Mouse (Mus musculus) adrenal gland (tissue): ENCODE measurements around the gene Cep57.
"Not testable (repeated sequence)": the region's sequence is repeated elsewhere in the genome, so short reads cannot be mapped to it uniquely, and the experiment has no call there.

Source experiments
- intact Hi-C: fragments of 180-260 bp; cut with DNase I; formaldehyde crosslinking; loops from one replicate; pipeline ENCODE4 v1.15.1; 2025

Cep57 gene

GRCm38 (mm10) chr9:13804480-13804879, 22.4 kb downstream of the Cep57 start:
- intact Hi-C loops, result no loop called here

- intact Hi-C loops, result no loop called here
Measured at GRCm38 (mm10) chr9:13794756-13795155, 32.2 kb downstream of the Cep57 start.

- intact Hi-C loops, result no loop called here
Measured at GRCm38 (mm10) chr9:13794302-13794701, 32.6 kb downstream of the Cep57 start.

- intact Hi-C loops, result not testable (repeated sequence)
Measured at GRCm38 (mm10) chr9:13790864-13791263, 36.0 kb downstream of the Cep57 start.

- intact Hi-C loops, result no loop called here
Measured at GRCm38 (mm10) chr9:13781985-13782384, 44.9 kb downstream of the Cep57 start.

GRCm38 (mm10) chr9:13774732-13775131, 52.2 kb downstream of the Cep57 start:
- intact Hi-C loops, result no loop called here

- intact Hi-C loops, result no loop called here
Measured at GRCm38 (mm10) chr9:13766570-13766969, 60.3 kb downstream of the Cep57 start.

GRCm38 (mm10) chr9:13765624-13766023, 61.3 kb downstream of the Cep57 start:
- intact Hi-C loops, result no loop called here

- intact Hi-C loops, result no loop called here
Measured at GRCm38 (mm10) chr9:13760430-13760829, 66.5 kb downstream of the Cep57 start.
